Mouse (Mus musculus) embryo, embryonic 10 days (tissue): ENCODE data around the gene Mpnd.

Experiments used
- DNase-seq: peaks from one replicate; pipeline ENCODE4 v3.0.0-alpha.2; 2015; ENCODE audit warnings: low spot score

Gene Mpnd

GRCm38 (mm10) chr17:56020400-56021084 lies 15.0 kb downstream of the Mpnd start:
- DNase-seq: no peak

- no peak for DNase-seq
Observed at GRCm38 (mm10) chr17:56021161-56021910, 15.8 kb downstream of the Mpnd start.

- no peak for DNase-seq
Observed at GRCm38 (mm10) chr17:56022131-56022988, 16.8 kb downstream of the Mpnd start.

GRCm38 (mm10) chr17:56022989-56023290 lies 17.4 kb downstream of the Mpnd start:
- DNase-seq: no peak

GRCm38 (mm10) chr17:56023386-56023785 lies 17.9 kb downstream of the Mpnd start:
- no peak for DNase-seq

- no peak for DNase-seq
Observed at GRCm38 (mm10) chr17:56024476-56024875, 19.0 kb downstream of the Mpnd start.

- DNase-seq: no peak
Observed at GRCm38 (mm10) chr17:56024931-56025330, 19.4 kb downstream of the Mpnd start.

- DNase-seq: no peak
Observed at GRCm38 (mm10) chr17:56026303-56026702, 20.8 kb downstream of the Mpnd start.

- DNase-seq: no peak
Observed at GRCm38 (mm10) chr17:56026881-56027280, 21.4 kb downstream of the Mpnd start.

- no peak for DNase-seq
Observed at GRCm38 (mm10) chr17:56027801-56028441, 22.4 kb downstream of the Mpnd start.

- no peak for DNase-seq
Observed at GRCm38 (mm10) chr17:56030238-56030870, 24.8 kb downstream of the Mpnd start.

- no peak for DNase-seq
Observed at GRCm38 (mm10) chr17:56030919-56031318, 25.4 kb downstream of the Mpnd start.

GRCm38 (mm10) chr17:56031431-56031830 lies 25.9 kb downstream of the Mpnd start:
- DNase-seq: no peak

GRCm38 (mm10) chr17:56032127-56032733 lies 26.7 kb downstream of the Mpnd start:
- no peak for DNase-seq

GRCm38 (mm10) chr17:56032831-56033230 lies 27.3 kb downstream of the Mpnd start:
- no peak for DNase-seq

GRCm38 (mm10) chr17:56034040-56034725 lies 28.7 kb downstream of the Mpnd start:
- no peak for DNase-seq

- DNase-seq: no peak
Observed at GRCm38 (mm10) chr17:56034726-56035100, 29.2 kb downstream of the Mpnd start.

- DNase-seq: no peak
Observed at GRCm38 (mm10) chr17:56035216-56035615, 29.7 kb downstream of the Mpnd start.

- peak; percentile 97 for DNase-seq
Observed at GRCm38 (mm10) chr17:56036176-56036900, 30.8 kb downstream of the Mpnd start, which contains the start of gene Sh3gl1. TSS of gene Sh3gl1 (minus strand) at chr17:56036635.

GRCm38 (mm10) chr17:56036901-56037287 lies 31.4 kb downstream of the Mpnd start:
- DNase-seq: no peak
